Mouse (Mus musculus): ENCODE results near the gene Trio.

DNA sequence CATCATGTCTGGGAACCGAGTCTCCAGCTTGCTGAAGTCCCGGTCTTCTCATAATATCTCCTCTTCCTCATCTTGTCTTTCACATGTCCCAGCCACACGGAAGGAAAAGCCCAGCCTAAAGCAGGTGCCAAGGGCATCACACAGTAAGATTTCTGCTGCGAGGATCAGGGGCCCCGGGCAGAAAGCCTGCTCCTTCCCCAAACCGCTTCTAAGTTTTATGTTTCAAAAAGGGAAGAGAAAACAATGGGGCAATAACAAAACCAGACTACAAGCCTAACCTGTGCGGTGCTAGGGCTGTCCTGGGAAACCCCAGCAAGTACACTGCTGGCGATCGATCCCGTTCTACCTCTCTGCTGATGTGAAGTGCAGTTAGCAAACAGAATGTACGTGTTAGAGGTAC, 162.7 kb downstream of the Trio start:
- TF ChIP-seq POLR2A (IDR thresholded peaks at IDR 0.05; ENCODE audit: low read depth, low read length) (no peak), CTCF (IDR thresholded peaks at IDR 0.05; ENCODE audit: extremely low read depth, insufficient read depth, insufficient read length, insufficient replicate concordance) (no peak)
